Mouse (Mus musculus): ENCODE data around the gene Ckap2.

DNA sequence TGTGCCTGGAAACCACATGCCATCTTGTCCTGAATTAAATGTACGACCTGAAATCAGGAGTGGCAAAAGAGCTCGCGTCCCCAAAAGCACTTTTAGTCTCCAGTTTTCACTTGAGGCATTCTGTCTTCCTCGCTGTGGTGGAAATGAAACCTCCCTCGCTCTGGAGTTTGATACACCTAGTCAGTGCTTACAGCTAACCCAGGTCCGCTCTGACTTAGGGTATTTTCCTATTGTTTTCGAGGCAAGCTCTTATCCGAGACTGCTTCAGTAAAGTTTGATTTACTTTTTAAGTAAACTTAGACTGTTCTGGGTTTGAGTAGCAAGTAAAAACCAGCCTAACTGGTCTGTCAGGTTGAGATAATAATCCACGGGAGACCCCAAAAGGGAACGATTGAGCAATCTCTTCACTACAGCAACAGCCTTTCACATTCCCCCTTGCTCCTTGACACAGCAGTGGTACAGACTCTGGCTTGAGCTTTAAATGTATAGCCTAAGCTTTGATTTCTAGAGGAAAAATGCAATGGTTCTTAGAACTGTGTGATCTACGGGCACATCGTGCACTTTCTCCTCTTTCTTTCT lies 7.9 kb upstream of the Ckap2 start:
- TF ChIP-seq CTCF (IDR thresholded peaks at IDR 0.05; ENCODE audit: borderline replicate concordance, extremely low read depth, insufficient read depth, insufficient read length), result no peak
- TF ChIP-seq POLR2A (IDR thresholded peaks at IDR 0.05; ENCODE audit: borderline replicate concordance, extremely low read depth, insufficient read depth, insufficient read length, poor library complexity, severe bottlenecking), result no peak
